Mouse (Mus musculus) naive thymus-derived CD4-positive, alpha-beta T cell, adult 5 months (primary cell): ENCODE results near the gene Ttc27. TPM values are rescaled to one million over a fixed set of nuclear protein-coding genes. Genes with fewer than 3 reads are reported as not detected.

Experiments
- polyA plus RNA-seq: library from polyadenylated mRNA; unstranded; fragments of 100-300 nt; shearing (Covaris generic); gene quantifications from one replicate; pipeline ENCODE4 v1.2.1, GENCODE M21; 2017

The Ttc27 gene
- 47.1 TPM for polyA plus RNA-seq

GRCm38 (mm10) chr17:74717618-74718151, at the start of gene Ttc27:
Gene Ttc27 (plus strand): TSS chr17:74717732.

Other genes starting within 250 kb of the Ttc27 start
- gene Yipf4, start 228.2 kb upstream of the Ttc27 start, polyA plus RNA-seq = 149 TPM
- gene Birc6, start 189.4 kb upstream of the Ttc27 start, polyA plus RNA-seq = 86.6 TPM